Mouse (Mus musculus): ENCODE measurements around the gene Scube3. TPM values are rescaled to one million over a fixed set of nuclear protein-coding genes. Genes with fewer than 3 reads are reported as not detected.

The Scube3 gene
- total and polyA plus RNA-seq, 2 experiments from 2014 or later, result 2.1 to 10.7 TPM

DNA sequence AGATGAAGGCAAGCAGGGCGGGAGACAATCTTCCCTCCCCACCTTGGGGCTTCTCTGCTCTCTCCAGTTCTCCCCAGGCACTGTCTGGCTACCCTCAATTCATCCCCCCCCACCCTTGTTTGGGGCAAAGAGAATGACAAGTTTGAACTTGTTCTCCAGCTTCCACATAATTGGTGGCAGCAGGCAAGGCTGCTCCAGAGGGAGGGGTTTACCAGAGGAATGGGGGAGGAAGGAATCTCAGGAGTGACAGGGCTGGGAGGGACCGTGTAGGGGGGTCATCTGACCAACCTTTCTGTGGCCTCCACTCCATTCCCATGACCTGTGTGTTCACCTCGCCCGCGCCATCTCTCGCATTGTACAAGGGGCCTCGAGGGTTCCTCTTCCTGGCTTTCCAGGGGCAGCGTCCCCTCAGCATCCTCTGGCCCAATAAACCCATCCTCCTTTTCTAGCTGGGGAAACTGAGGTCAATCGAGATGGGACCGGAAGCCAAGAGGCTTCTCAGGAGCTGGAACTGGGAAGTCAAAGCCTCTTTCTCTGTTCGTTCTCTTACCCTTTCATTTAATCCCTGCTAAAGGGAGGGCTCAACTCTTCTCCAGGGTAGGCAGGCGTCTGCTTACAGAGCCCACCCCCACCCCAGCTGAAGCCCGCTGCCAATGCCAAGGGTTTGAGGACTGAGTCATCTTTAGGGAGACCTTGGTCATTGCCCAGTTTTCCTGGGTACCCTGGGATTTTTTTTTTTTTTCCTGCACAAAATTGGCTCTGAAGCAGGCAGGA, 1.3 kb upstream of the Scube3 start:
- H3K27me3 ChIP-seq (ENCODE audit: insufficient read depth, low read length), result no peaks in the 10 kb centered on the region
- H3K9ac ChIP-seq (replicated peaks; ENCODE audit: low read length), result no peak overlapping the region
- peaks cover 6% of the 10 kb centered on the region; the same call in 1 of the 2 replicates for H3K4me1 ChIP-seq (ENCODE audit: insufficient read depth, low read length)
- H3K9me3 ChIP-seq (ENCODE audit: low read length), result no peaks in the 10 kb centered on the region
- H3K36me3 ChIP-seq (ENCODE audit: insufficient read depth, low read length), result no peaks in the 10 kb centered on the region
- ATAC-seq, result no peak
- H3K4me3 ChIP-seq (ENCODE audit: low read length), result no peak overlapping the region
- DNase-seq (ENCODE audit: low spot score), result no peak
- 33% methylated on average over 13 of the region's 13 CpGs for WGBS
- peak overlapping the region; percentile 88; the same call in 1 of the 2 replicates for H3K4me2 ChIP-seq (ENCODE audit: low read depth, low read length)
- TF ChIP-seq CTCF (IDR thresholded peaks at IDR 0.05; ENCODE audit: low read depth), result no peak
- H3K27ac ChIP-seq, result no peak overlapping the region

GRCm38 (mm10) chr17:28141205-28141650, 713 bp upstream of the Scube3 start:
- H3K36me3 ChIP-seq (ENCODE audit: insufficient read depth, low read length), result no peaks in the 10 kb centered on the region
- DNase-seq (ENCODE audit: low spot score) (no peak), ATAC-seq (peak; percentile 27; the same call in 1 of the 2 replicates)
- peak overlapping the region; percentile 69; the same call in 1 of the 2 replicates for H3K27ac ChIP-seq
- peaks cover 7% of the 10 kb centered on the region; the same call in 1 of the 2 replicates for H3K4me1 ChIP-seq (ENCODE audit: insufficient read depth, low read length)
- no peak for TF ChIP-seq CTCF (IDR thresholded peaks at IDR 0.05; ENCODE audit: low read depth)
- no peaks in the 10 kb centered on the region for H3K9me3 ChIP-seq (ENCODE audit: low read length)
- H3K4me3 ChIP-seq (ENCODE audit: low read length), result peak overlapping the region; percentile 60
- 3% methylated on average over 15 of the region's 15 CpGs for WGBS
- no peaks in the 10 kb centered on the region for H3K27me3 ChIP-seq (ENCODE audit: insufficient read depth, low read length)
- H3K9ac ChIP-seq (replicated peaks; ENCODE audit: low read length), result peak overlapping the region; percentile 65
- H3K4me2 ChIP-seq (ENCODE audit: low read depth, low read length), result peak overlapping the region; percentile 88

GRCm38 (mm10) chr17:28142700-28143610, 1.0 kb downstream of the Scube3 start:
- H3K27me3 ChIP-seq (ENCODE audit: insufficient read depth, low read length), result no peaks in the 10 kb centered on the region
- peak overlapping the region; percentile 65 for H3K9ac ChIP-seq (replicated peaks; ENCODE audit: low read length)
- DNase-seq (ENCODE audit: low spot score) (peak; percentile 20), ATAC-seq (no peak)
- no peak for TF ChIP-seq CTCF (IDR thresholded peaks at IDR 0.05; ENCODE audit: low read depth)
- peak overlapping the region; percentile 60 for H3K4me3 ChIP-seq (ENCODE audit: low read length)
- WGBS, result 2% methylated on average over 33 of the region's 33 CpGs
- peak overlapping the region; percentile 69; the same call in 1 of the 2 replicates for H3K27ac ChIP-seq
- no peaks in the 10 kb centered on the region for H3K9me3 ChIP-seq (ENCODE audit: low read length)
- H3K4me1 ChIP-seq (ENCODE audit: insufficient read depth, low read length), result peaks cover 10% of the 10 kb centered on the region; the same call in 1 of the 2 replicates
- H3K36me3 ChIP-seq (ENCODE audit: insufficient read depth, low read length), result no peaks in the 10 kb centered on the region
- peak overlapping the region; percentile 88 for H3K4me2 ChIP-seq (ENCODE audit: low read depth, low read length)

DNA sequence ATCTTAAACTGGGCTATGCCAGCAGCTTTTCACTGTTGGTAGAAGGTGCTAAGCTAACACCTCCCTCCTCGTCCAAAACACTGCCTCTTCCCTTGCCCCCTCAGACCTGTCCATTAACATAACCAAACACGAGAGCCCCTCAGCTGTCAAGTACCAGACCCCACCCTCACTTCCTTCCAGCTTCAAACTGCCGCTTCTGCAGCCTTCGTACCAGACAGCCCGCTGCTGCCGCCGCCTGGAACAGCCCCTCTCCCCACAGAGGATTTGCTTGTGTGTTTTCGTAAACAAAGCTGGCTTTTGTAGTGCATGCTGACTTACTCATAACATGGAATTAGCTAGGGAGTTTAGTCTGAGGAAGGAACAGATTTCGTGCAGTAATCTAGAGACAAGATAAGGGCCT, 1.8 kb downstream of the Scube3 start:
- ATAC-seq (no peak), DNase-seq (ENCODE audit: low spot score) (peak; percentile 45)
- H3K9me3 ChIP-seq (ENCODE audit: low read length), result no peaks in the 10 kb centered on the region
- peaks cover 10% of the 10 kb centered on the region; the same call in 1 of the 2 replicates for H3K4me1 ChIP-seq (ENCODE audit: insufficient read depth, low read length)
- WGBS, result 3% methylated on average over 9 of the region's 9 CpGs
- no peaks in the 10 kb centered on the region for H3K27me3 ChIP-seq (ENCODE audit: insufficient read depth, low read length)
- H3K4me2 ChIP-seq (ENCODE audit: low read depth, low read length), result peak overlapping the region; percentile 88
- no peaks in the 10 kb centered on the region for H3K36me3 ChIP-seq (ENCODE audit: insufficient read depth, low read length)
- TF ChIP-seq CTCF (IDR thresholded peaks at IDR 0.05; ENCODE audit: low read depth), result 0 out of 2 replicates have a peak, but pooled peaks have one; percentile 19
- no peak overlapping the region for H3K9ac ChIP-seq (replicated peaks; ENCODE audit: low read length)
- no peak overlapping the region for H3K27ac ChIP-seq
- H3K4me3 ChIP-seq (ENCODE audit: low read length), result peak overlapping the region; percentile 4; the same call in 1 of the 2 replicates

- peak overlapping the region; percentile 88 for H3K4me2 ChIP-seq (ENCODE audit: low read depth, low read length)
- no peaks in the 10 kb centered on the region for H3K36me3 ChIP-seq (ENCODE audit: insufficient read depth, low read length)
- no peak overlapping the region for H3K9ac ChIP-seq (replicated peaks; ENCODE audit: low read length)
- 22% methylated on average over 6 of the region's 6 CpGs for WGBS
- no peak for ATAC-seq
- H3K4me3 ChIP-seq (ENCODE audit: low read length), result peak overlapping the region; percentile 4; the same call in 1 of the 2 replicates
- DNase-seq (ENCODE audit: low spot score), result no peak
- peaks cover 10% of the 10 kb centered on the region; the same call in 1 of the 2 replicates for H3K4me1 ChIP-seq (ENCODE audit: insufficient read depth, low read length)
- H3K9me3 ChIP-seq (ENCODE audit: low read length), result no peaks in the 10 kb centered on the region
- TF ChIP-seq CTCF (IDR thresholded peaks at IDR 0.05; ENCODE audit: low read depth), result no peak
- H3K27me3 ChIP-seq (ENCODE audit: insufficient read depth, low read length), result no peaks in the 10 kb centered on the region
- H3K27ac ChIP-seq, result no peak overlapping the region
Observed at GRCm38 (mm10) chr17:28144241-28144640, 2.3 kb downstream of the Scube3 start.

GRCm38 (mm10) chr17:28148288-28148687, 6.3 kb downstream of the Scube3 start:
- Histone ChIP-seq H3K4me2 (ENCODE audit: low read depth, low read length) (no peak overlapping the region), H3K27ac (no peak overlapping the region), H3K36me3 (ENCODE audit: insufficient read depth, low read length) (no peaks in the 10 kb centered on the region), H3K9me3 (ENCODE audit: low read length) (no peaks in the 10 kb centered on the region), H3K4me1 (ENCODE audit: insufficient read depth, low read length) (peaks cover 10% of the 10 kb centered on the region; the same call in 1 of the 2 replicates), H3K27me3 (ENCODE audit: insufficient read depth, low read length) (no peaks in the 10 kb centered on the region), H3K9ac (replicated peaks; ENCODE audit: low read length) (no peak overlapping the region), H3K4me3 (ENCODE audit: low read length) (no peak overlapping the region)
- 65% methylated on average over 3 of the region's 3 CpGs for WGBS
- no peak for TF ChIP-seq CTCF (IDR thresholded peaks at IDR 0.05; ENCODE audit: low read depth)
- DNase-seq (ENCODE audit: low spot score), result no peak
- no peak for ATAC-seq

Data from hindbrain, postnatal 0 days (tissue).